Mouse (Mus musculus): ENCODE measurements around the gene Elmo3. TPM values are rescaled to one million over a fixed set of nuclear protein-coding genes. Genes with fewer than 3 reads are reported as not detected.
A peak's percentile ranks its signal among the peaks of the same experiment; 100 is the strongest.

Gene Elmo3
- total and polyA plus RNA-seq, 3 experiments, result 1.3 to 2.9 TPM; not detected in 1

DNA sequence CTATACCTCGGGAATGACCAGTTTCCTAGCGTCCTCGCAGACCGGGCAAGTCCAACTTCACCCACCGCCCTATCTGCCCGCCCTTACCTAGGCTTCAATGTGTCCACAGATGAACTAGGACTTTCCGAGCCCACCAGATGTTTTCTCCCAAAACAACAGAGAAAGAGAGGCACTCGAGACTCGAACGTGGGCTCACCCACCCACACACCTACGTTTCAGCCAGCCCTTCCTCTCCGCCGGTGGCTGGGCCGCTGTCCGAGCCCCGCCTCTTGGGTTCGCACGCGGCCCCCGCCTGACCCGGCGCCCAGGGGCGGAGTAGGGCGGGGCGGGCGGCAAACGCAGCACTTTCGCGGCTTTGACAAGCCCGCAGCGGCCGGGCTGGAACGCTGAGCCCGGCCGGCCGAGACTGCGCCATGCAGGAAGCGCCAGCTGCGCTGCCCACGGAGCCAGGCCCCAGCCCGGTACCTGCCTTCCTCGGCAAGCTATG, 35.9 kb upstream of the Elmo3 start, which contains the start of gene Hsf4:
Gene Hsf4, plus strand, starts transcription at position 341 of the 487 bp plus-strand sequence.
- no peaks in the 10 kb centered on the region for H3K27me3 ChIP-seq (ENCODE audit: control insufficient read depth in 1 of 2, insufficient read depth in 2 of 2, low read length in 2 of 2)
- peaks cover 2% of the 10 kb centered on the region for H3K79me2 ChIP-seq (ENCODE audit: control insufficient read depth, insufficient read depth, low read length, poor library complexity)
- peak within 1 kb of the TSS; percentile 96 for H3K9ac ChIP-seq (ENCODE audit: control insufficient read depth, low read depth, low read length, poor library complexity, severe bottlenecking)
- H3K4me1 ChIP-seq (ENCODE audit: control insufficient read depth in 1 of 2, insufficient read depth in 2 of 2, low read length in 2 of 2), result peaks cover 7 to 16% of the 10 kb centered on the region in 2 experiments
- DNase-seq (ENCODE audit: low read depth, low spot score), result peak; percentile 66
- peak within 1 kb of the TSS; percentile 45 for H3K27ac ChIP-seq (ENCODE audit: control insufficient read depth, low read depth, low read length)
- no peaks in the 10 kb centered on the region for H3K9me3 ChIP-seq (replicated peaks; ENCODE audit: insufficient read depth, low read length)
- peaks cover 0 to 10% of the 10 kb centered on the region in 2 experiments; a peak in 2 of 4 replicates for H3K36me3 ChIP-seq (ENCODE audit: control insufficient read depth in 1 of 2, insufficient read depth in 2 of 2, low read length in 2 of 2)
- peak within 1 kb of the TSS; percentile 74 to 81 for H3K4me3 ChIP-seq (ENCODE audit: control insufficient read depth in 1 of 2, insufficient read depth in 1 of 2, low read depth in 2 of 2, low read length in 2 of 2)
- peak; percentile 83 for TF ChIP-seq MXI1 (IDR thresholded peaks at IDR 0.05; ENCODE audit: low read depth, low read length)
- TF ChIP-seq ELF1 (IDR thresholded peaks at IDR 0.05; ENCODE audit: low read depth, low read length), result no peak
- peak; percentile 60 for TF ChIP-seq NELFE (IDR thresholded peaks at IDR 0.05; ENCODE audit: low read depth, low read length)
- TF ChIP-seq TCF12 (IDR thresholded peaks at IDR 0.05; ENCODE audit: low read depth, low read length), result 0 out of 2 replicates have a peak, but pooled peaks have one; percentile 14
- TF ChIP-seq POLR2A (IDR thresholded peaks at IDR 0.05; ENCODE audit: control insufficient read depth in 1 of 2, insufficient read depth in 1 of 2, low read depth in 1 of 2, low read length in 2 of 2, poor library complexity in 1 of 2), result peak; percentile 65 to 78; a peak in 3 of 4 replicates
- peak; percentile 41; the same call in 1 of the 2 replicates for TF ChIP-seq ZMIZ1 (IDR thresholded peaks at IDR 0.05; ENCODE audit: low read depth, low read length)
- TF ChIP-seq CTCF (IDR thresholded peaks at IDR 0.05 in 2 of 3, conservative IDR thresholded peaks at IDR 0.05 in 1 of 3; ENCODE audit: control insufficient read depth in 1 of 3, insufficient read depth in 1 of 3, low read depth in 2 of 3, low read length in 3 of 3, poor library complexity in 1 of 3, severe bottlenecking in 1 of 3), result no peak; a peak in 1 of 6 replicates
- no peak for TF ChIP-seq BHLHE40 (IDR thresholded peaks at IDR 0.05; ENCODE audit: borderline replicate concordance, low read depth, low read length)
- no peak for TF ChIP-seq TAL1 (IDR thresholded peaks at IDR 0.05; ENCODE audit: low read length)
- TF ChIP-seq POLR2AphosphoS5 (IDR thresholded peaks at IDR 0.05; ENCODE audit: borderline replicate concordance, low read depth, low read length), result no peak
- no peak for TF ChIP-seq RCOR1 (IDR thresholded peaks at IDR 0.05; ENCODE audit: low read depth, low read length)
- TF ChIP-seq TBP (IDR thresholded peaks at IDR 0.05; ENCODE audit: low read depth, low read length), result no peak
- TF ChIP-seq CHD2 (IDR thresholded peaks at IDR 0.05; ENCODE audit: low read length), result no peak
- no peak for TF ChIP-seq E2F4 (IDR thresholded peaks at IDR 0.05; ENCODE audit: borderline replicate concordance, low read depth, low read length)
- peak; percentile 66; the same call in 1 of the 2 replicates for TF ChIP-seq POLR2AphosphoS2 (IDR thresholded peaks at IDR 0.05; ENCODE audit: low read length)
- TF ChIP-seq ZC3H11A (IDR thresholded peaks at IDR 0.05; ENCODE audit: low read depth, low read length), result no peak
- no peak for TF ChIP-seq ETS1 (IDR thresholded peaks at IDR 0.05; ENCODE audit: low read depth, low read length)
- TF ChIP-seq EP300 (IDR thresholded peaks at IDR 0.05; ENCODE audit: low read depth in 1 of 2, low read length in 2 of 2), result no peak
- no peak for TF ChIP-seq MEF2A (IDR thresholded peaks at IDR 0.05; ENCODE audit: extremely low read depth, insufficient replicate concordance, low read depth, low read length, poor library complexity, severe bottlenecking)
- no peak for TF ChIP-seq GABPA (IDR thresholded peaks at IDR 0.05; ENCODE audit: low read depth, low read length)
- no peak for TF ChIP-seq MYB (IDR thresholded peaks at IDR 0.05; ENCODE audit: low read depth, low read length)
- TF ChIP-seq UBTF (IDR thresholded peaks at IDR 0.05; ENCODE audit: borderline replicate concordance, insufficient read depth, low read depth, low read length), result peak; percentile 81; the same call in 1 of the 2 replicates
- TF ChIP-seq SMC3 (IDR thresholded peaks at IDR 0.05; ENCODE audit: low read depth, low read length), result no peak
- peak; percentile 85; the same call in 1 of the 2 replicates for TF ChIP-seq MAZ (IDR thresholded peaks at IDR 0.05; ENCODE audit: low read depth, low read length)
- TF ChIP-seq USF2 (IDR thresholded peaks at IDR 0.05; ENCODE audit: borderline replicate concordance in 1 of 2, insufficient read depth in 1 of 2, low read depth in 1 of 2, low read length in 2 of 2), result no peak
- no peak for TF ChIP-seq USF1 (IDR thresholded peaks at IDR 0.05; ENCODE audit: low read depth, low read length)
- 0 out of 2 replicates have a peak, but pooled peaks have one; percentile 19 for TF ChIP-seq NRF1 (IDR thresholded peaks at IDR 0.05; ENCODE audit: insufficient read depth, low read depth, low read length, poor library complexity, severe bottlenecking)
- no peak for TF ChIP-seq KAT2A (conservative IDR thresholded peaks at IDR 0.05; ENCODE audit: low read depth, low read length)
- 0 out of 2 replicates have a peak, but pooled peaks have one; percentile 35 for TF ChIP-seq MAX (IDR thresholded peaks at IDR 0.05; ENCODE audit: low read length)
- peak; percentile 40; the same call in 1 of the 2 replicates for TF ChIP-seq SIN3A (IDR thresholded peaks at IDR 0.05; ENCODE audit: low read length)
- no peak for TF ChIP-seq MAFK (IDR thresholded peaks at IDR 0.05; ENCODE audit: borderline replicate concordance, low read depth, low read length)

All from MEL (cell line).